Mouse (Mus musculus): ENCODE results near the gene Nfkbil1. TPM values are rescaled to one million over a fixed set of nuclear protein-coding genes. Genes with fewer than 3 reads are reported as not detected.
A peak's percentile ranks its signal among the peaks of the same experiment; 100 is the strongest.

The Nfkbil1 gene
- polyA plus RNA-seq, 1 experiment from 2014 or later: 11.0 TPM

GRCm38 (mm10) chr17:35213071-35213470 lies 22.5 kb downstream of the Nfkbil1 start:
- Histone ChIP-seq H3K4me2 (ENCODE audit: low read depth, low read length) (no peak overlapping the region), H3K4me1 (replicated peaks; ENCODE audit: control insufficient read depth, insufficient read depth, low read length) (no peaks in the 10 kb centered on the region), H3K36me3 (ENCODE audit: control insufficient read depth, insufficient read depth, low read length) (no peaks in the 10 kb centered on the region), H3K9ac (ENCODE audit: low read length) (no peak overlapping the region), H3K4me3 (ENCODE audit: low read length) (no peak overlapping the region), H3K27ac (ENCODE audit: low read length) (no peak overlapping the region), H3K9me3 (ENCODE audit: control insufficient read depth, low read length) (no peaks in the 10 kb centered on the region), H3K27me3 (ENCODE audit: control insufficient read depth, insufficient read depth, low read depth, low read length) (no peaks in the 10 kb centered on the region)
- no peak for ATAC-seq (ENCODE audit: low read depth)
- 89% methylated on average over 5 of the region's 5 CpGs for WGBS

GRCm38 (mm10) chr17:35210593-35210992 lies 25.0 kb downstream of the Nfkbil1 start:
- H3K36me3 ChIP-seq (ENCODE audit: control insufficient read depth, insufficient read depth, low read length): no peaks in the 10 kb centered on the region
- 35% methylated on average over 3 of the region's 3 CpGs for WGBS
- no peaks in the 10 kb centered on the region for H3K4me1 ChIP-seq (replicated peaks; ENCODE audit: control insufficient read depth, insufficient read depth, low read length)
- H3K4me2 ChIP-seq (ENCODE audit: low read depth, low read length): no peak overlapping the region
- H3K9me3 ChIP-seq (ENCODE audit: control insufficient read depth, low read length): no peaks in the 10 kb centered on the region
- H3K27me3 ChIP-seq (ENCODE audit: control insufficient read depth, insufficient read depth, low read depth, low read length): no peaks in the 10 kb centered on the region
- H3K27ac ChIP-seq (ENCODE audit: low read length): no peak overlapping the region
- no peak overlapping the region for H3K9ac ChIP-seq (ENCODE audit: low read length)
- H3K4me3 ChIP-seq (ENCODE audit: low read length): no peak overlapping the region
- no peak for ATAC-seq (ENCODE audit: low read depth)

- Histone ChIP-seq H3K27ac (ENCODE audit: low read length) (no peak overlapping the region), H3K4me1 (replicated peaks; ENCODE audit: control insufficient read depth, insufficient read depth, low read length) (no peaks in the 10 kb centered on the region), H3K4me3 (ENCODE audit: low read length) (no peak overlapping the region), H3K9me3 (ENCODE audit: control insufficient read depth, low read length) (no peaks in the 10 kb centered on the region), H3K36me3 (ENCODE audit: control insufficient read depth, insufficient read depth, low read length) (no peaks in the 10 kb centered on the region), H3K9ac (ENCODE audit: low read length) (no peak overlapping the region), H3K4me2 (ENCODE audit: low read depth, low read length) (no peak overlapping the region), H3K27me3 (ENCODE audit: control insufficient read depth, insufficient read depth, low read depth, low read length) (0 out of 2 replicates have a peak, but pooled peaks cover 1% of the 10 kb centered on the region)
- WGBS: 68% methylated on average over 12 of the region's 12 CpGs
- no peak for ATAC-seq (ENCODE audit: low read depth)
Observed at GRCm38 (mm10) chr17:35209785-35210535, 25.6 kb downstream of the Nfkbil1 start.

- WGBS: 48% methylated on average over 10 of the region's 10 CpGs
- Histone ChIP-seq H3K4me3 (ENCODE audit: low read length) (no peak overlapping the region), H3K27me3 (ENCODE audit: control insufficient read depth, insufficient read depth, low read depth, low read length) (peaks cover 19% of the 10 kb centered on the region), H3K36me3 (ENCODE audit: control insufficient read depth, insufficient read depth, low read length) (no peaks in the 10 kb centered on the region), H3K4me2 (ENCODE audit: low read depth, low read length) (no peak overlapping the region), H3K9me3 (ENCODE audit: control insufficient read depth, low read length) (no peaks in the 10 kb centered on the region), H3K4me1 (replicated peaks; ENCODE audit: control insufficient read depth, insufficient read depth, low read length) (no peaks in the 10 kb centered on the region), H3K9ac (ENCODE audit: low read length) (no peak overlapping the region), H3K27ac (ENCODE audit: low read length) (no peak overlapping the region)
- ATAC-seq (ENCODE audit: low read depth): no peak
Observed at GRCm38 (mm10) chr17:35205380-35205769, 30.2 kb downstream of the Nfkbil1 start.

- no peak for ATAC-seq (ENCODE audit: low read depth)
- Histone ChIP-seq H3K9ac (ENCODE audit: low read length) (no peak within 1 kb of the TSS), H3K27ac (ENCODE audit: low read length) (no peak within 1 kb of the TSS), H3K9me3 (ENCODE audit: control insufficient read depth, low read length) (no peaks in the 10 kb centered on the region), H3K4me2 (ENCODE audit: low read depth, low read length) (no peak within 1 kb of the TSS), H3K36me3 (ENCODE audit: control insufficient read depth, insufficient read depth, low read length) (no peaks in the 10 kb centered on the region), H3K4me1 (replicated peaks; ENCODE audit: control insufficient read depth, insufficient read depth, low read length) (no peaks in the 10 kb centered on the region), H3K4me3 (ENCODE audit: low read length) (no peak within 1 kb of the TSS), H3K27me3 (ENCODE audit: control insufficient read depth, insufficient read depth, low read depth, low read length) (peaks cover 19% of the 10 kb centered on the region)
- WGBS: 29% methylated on average over 20 of the region's 20 CpGs
Observed at GRCm38 (mm10) chr17:35204494-35205379, 30.9 kb downstream of the Nfkbil1 start, which contains the start of gene Lta. Gene Lta (minus strand): TSS chr17:35205351.

GRCm38 (mm10) chr17:35202442-35202841 lies 33.1 kb downstream of the Nfkbil1 start:
- H3K27me3 ChIP-seq (ENCODE audit: control insufficient read depth, insufficient read depth, low read depth, low read length): peaks cover 19% of the 10 kb centered on the region
- H3K4me2 ChIP-seq (ENCODE audit: low read depth, low read length): no peak overlapping the region
- no peaks in the 10 kb centered on the region for H3K4me1 ChIP-seq (replicated peaks; ENCODE audit: control insufficient read depth, insufficient read depth, low read length)
- no peak overlapping the region for H3K4me3 ChIP-seq (ENCODE audit: low read length)
- ATAC-seq (ENCODE audit: low read depth): no peak
- no peak overlapping the region for H3K9ac ChIP-seq (ENCODE audit: low read length)
- no peaks in the 10 kb centered on the region for H3K36me3 ChIP-seq (ENCODE audit: control insufficient read depth, insufficient read depth, low read length)
- H3K9me3 ChIP-seq (ENCODE audit: control insufficient read depth, low read length): no peaks in the 10 kb centered on the region
- WGBS: 82% methylated on average over 4 of the region's 4 CpGs
- H3K27ac ChIP-seq (ENCODE audit: low read length): no peak overlapping the region

GRCm38 (mm10) chr17:35201787-35202186 lies 33.8 kb downstream of the Nfkbil1 start, which contains the start of gene Tnf:
Gene Tnf (minus strand): TSS chr17:35202007.
- no peak within 1 kb of the TSS for H3K27ac ChIP-seq (ENCODE audit: low read length)
- no peak within 1 kb of the TSS for H3K9ac ChIP-seq (ENCODE audit: low read length)
- H3K4me3 ChIP-seq (ENCODE audit: low read length): no peak within 1 kb of the TSS
- ATAC-seq (ENCODE audit: low read depth): peak; percentile 34; the same call in 1 of the 2 replicates
- H3K4me2 ChIP-seq (ENCODE audit: low read depth, low read length): no peak within 1 kb of the TSS; the same call in 1 of the 2 replicates
- no peaks in the 10 kb centered on the region for H3K36me3 ChIP-seq (ENCODE audit: control insufficient read depth, insufficient read depth, low read length)
- no peaks in the 10 kb centered on the region for H3K9me3 ChIP-seq (ENCODE audit: control insufficient read depth, low read length)
- 31% methylated on average over 13 of the region's 13 CpGs for WGBS
- H3K4me1 ChIP-seq (replicated peaks; ENCODE audit: control insufficient read depth, insufficient read depth, low read length): no peaks in the 10 kb centered on the region
- peaks cover 19% of the 10 kb centered on the region for H3K27me3 ChIP-seq (ENCODE audit: control insufficient read depth, insufficient read depth, low read depth, low read length)

GRCm38 (mm10) chr17:35201128-35201527 lies 34.5 kb downstream of the Nfkbil1 start:
- no peak for ATAC-seq (ENCODE audit: low read depth)
- Histone ChIP-seq H3K27ac (ENCODE audit: low read length) (no peak overlapping the region), H3K27me3 (ENCODE audit: control insufficient read depth, insufficient read depth, low read depth, low read length) (peaks cover 19% of the 10 kb centered on the region), H3K4me3 (ENCODE audit: low read length) (no peak overlapping the region), H3K4me2 (ENCODE audit: low read depth, low read length) (no peak overlapping the region), H3K36me3 (ENCODE audit: control insufficient read depth, insufficient read depth, low read length) (no peaks in the 10 kb centered on the region), H3K4me1 (replicated peaks; ENCODE audit: control insufficient read depth, insufficient read depth, low read length) (no peaks in the 10 kb centered on the region), H3K9me3 (ENCODE audit: control insufficient read depth, low read length) (no peaks in the 10 kb centered on the region), H3K9ac (ENCODE audit: low read length) (no peak overlapping the region)
- WGBS: 52% methylated on average over 11 of the region's 11 CpGs

- Histone ChIP-seq H3K9me3 (ENCODE audit: control insufficient read depth, low read length) (no peaks in the 10 kb centered on the region), H3K4me1 (replicated peaks; ENCODE audit: control insufficient read depth, insufficient read depth, low read length) (0 out of 2 replicates have a peak, but pooled peaks cover 3% of the 10 kb centered on the region), H3K27me3 (ENCODE audit: control insufficient read depth, insufficient read depth, low read depth, low read length) (peaks cover 19% of the 10 kb centered on the region), H3K4me2 (ENCODE audit: low read depth, low read length) (no peak overlapping the region), H3K27ac (ENCODE audit: low read length) (no peak overlapping the region), H3K4me3 (ENCODE audit: low read length) (no peak overlapping the region), H3K9ac (ENCODE audit: low read length) (no peak overlapping the region), H3K36me3 (ENCODE audit: control insufficient read depth, insufficient read depth, low read length) (no peaks in the 10 kb centered on the region)
- WGBS: 73% methylated on average over 11 of the region's 11 CpGs
- ATAC-seq (ENCODE audit: low read depth): no peak; the same call in 1 of the 2 replicates
Observed at GRCm38 (mm10) chr17:35200398-35200797, 35.2 kb downstream of the Nfkbil1 start.

Data from lung, embryonic 16.5 days (tissue).